Mouse (Mus musculus) olfactory bulb, adult 2 months (tissue): ENCODE measurements at regions not wholly inside any gene's neighbourhood (a gene's known extent, or its start where the extent isn't known, plus 50 kb on each side); places are given as distances from the start of the nearest gene placed in this dataset.

Source experiments
- CTCF ChIP-seq: fragments of 200-500 bp; IDR thresholded peaks from 2 replicates; pipeline ENCODE4 v1.5.1; 2012; ENCODE audit warnings: low read depth, mild to moderate bottlenecking, low read length, moderate library complexity; ENCODE audit not compliant: insufficient read depth
- POLR2A ChIP-seq: fragments of 200-500 bp; IDR thresholded peaks from 2 replicates; pipeline ENCODE4 v1.6.1; 2012; ENCODE audit warnings: mild to moderate bottlenecking, low read depth, low read length, moderate library complexity; ENCODE audit not compliant: insufficient read depth

DNA sequence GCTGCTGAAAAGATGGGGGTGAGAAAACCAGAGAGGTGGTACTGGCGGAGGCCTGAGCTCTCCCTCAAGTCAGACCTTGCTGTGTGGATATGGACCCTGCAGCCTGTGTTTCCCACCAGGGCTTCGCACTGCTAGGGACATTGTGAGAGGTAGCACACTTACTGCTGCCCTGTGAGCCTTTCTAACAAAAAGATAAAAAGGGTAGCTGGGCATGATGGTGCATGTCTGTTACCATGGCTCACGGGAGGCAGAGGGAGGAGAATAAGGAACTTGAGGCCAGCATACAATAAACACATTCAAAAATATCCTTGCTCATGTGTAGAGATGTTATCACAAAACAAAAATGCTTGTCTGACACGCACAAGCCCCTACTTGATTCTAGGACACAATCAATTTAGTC, 82.2 kb upstream of the Arhgap24 start:
- TF ChIP-seq POLR2A (no peak), CTCF (no peak)
